Mouse (Mus musculus) brain, adult 2 months (tissue): ENCODE measurements around the gene Gm14698.
A peak's percentile ranks its signal among the peaks of the same experiment; 100 is the strongest.
"Not testable (repeated sequence)": the region's sequence is repeated elsewhere in the genome, so short reads cannot be mapped to it uniquely, and the experiment has no call there.

Experiments
- DNase-seq: peaks from one replicate; pipeline ENCODE4 v3.0.0; 2011; ENCODE audit warnings: low read depth, low spot score

Gene Gm14698

GRCm38 (mm10) chrX:68821059-68821458 is at the start of gene Gm14698:
Gene Gm14698 (plus strand): TSS chrX:68821093.
- peak; percentile 1 for DNase-seq

- not testable (repeated sequence) for DNase-seq
These were observed 444 bp upstream of the Gm14698 start for GRCm38 (mm10) chrX:68820449-68820848.

GRCm38 (mm10) chrX:68839548-68840444 is 18.9 kb downstream of the Gm14698 start:
- peak; percentile 47 for DNase-seq

- peak; percentile 52 for DNase-seq
These were observed 44.3 kb downstream of the Gm14698 start for GRCm38 (mm10) chrX:68865145-68865544.
